In the genomic region with DNA sequence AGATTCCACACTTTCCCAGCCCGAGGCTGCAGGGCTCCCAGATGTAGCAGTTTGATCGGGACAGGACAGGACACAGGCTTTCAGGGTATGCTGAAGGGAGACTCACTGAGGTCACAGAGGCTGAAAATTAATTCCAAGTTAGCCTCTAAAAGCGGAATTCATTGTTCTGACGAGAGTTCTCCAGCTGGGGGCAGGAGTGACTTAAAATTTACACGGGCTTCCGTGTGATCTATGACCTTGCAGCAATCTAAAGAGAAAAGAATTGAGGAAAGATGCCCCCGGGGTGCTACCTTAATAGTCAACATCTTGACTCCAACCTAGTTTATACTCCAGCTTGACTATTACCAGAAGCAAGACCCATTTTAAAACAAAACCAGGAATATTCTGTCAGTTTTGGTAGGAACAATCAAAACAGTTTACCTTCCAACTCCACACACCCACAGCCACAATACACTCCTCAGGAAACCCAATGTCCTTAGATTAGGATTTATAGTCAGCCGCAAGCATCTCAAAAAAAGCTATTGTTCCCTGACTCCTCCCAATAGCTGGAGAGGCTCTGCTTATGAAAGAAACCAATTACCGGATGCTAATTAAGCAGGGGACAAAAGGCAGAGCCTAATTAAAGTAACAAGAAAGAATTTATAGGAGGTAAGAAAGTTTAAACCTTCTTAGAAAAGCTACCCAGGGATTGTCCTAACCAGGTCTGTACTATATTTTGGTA, we compare ENCODE assay signal across 9 mouse cellular contexts. TPM values are rescaled to one million over a fixed set of nuclear protein-coding genes. Genes with fewer than 3 reads are reported as not detected.
DNase-seq lines count a peak whose midpoint lies in the region; ATAC-seq lines count a peak whose summit lies in the region.
"Had no signal": no experiment of that assay in that cellular context is flagged by ENCODE, and none has a peak within 500 bp of the region (broad histone marks: within the 10 kb centered on the region; RNA-seq: fewer than 3 reads in every experiment).

No protein-coding gene starts in this region.

- peak; percentile 41 for DNase-seq in gastrocnemius, postnatal 10 days
- no peak for DNase-seq in gastrocnemius, postnatal 25 days
- DNase-seq in right cerebral cortex, adult 2 months (ENCODE audit: low spot score in 2 of 2) = peak; percentile 27 to 43
- no peak for DNase-seq in right cerebral cortex, postnatal 4 days
- peak; percentile 20 to 55 for DNase-seq in cerebellum, postnatal 25 days
- no peak for DNase-seq in right cerebral cortex, postnatal 36 days (ENCODE audit: low spot score in 2 of 2)

- ATAC-seq in inflammation-experienced regulatory T-cells, adult 6 months = peak; percentile 43
- peak; percentile 47 for ATAC-seq in megakaryocyte progenitor cell, adult 5-6 weeks (replicated peaks; ENCODE audit: poor library complexity)

RNA-seq across cellular contexts. Expression of gene Ifitm2, which starts 3.6 kb away (rescaled TPM):
- 100 to 1,000 TPM; 142 to 180 TPM for total RNA-seq in gastrocnemius, postnatal 10 days (2021)
- 10 to 100 TPM; 54.0 to 75.5 TPM for total RNA-seq in gastrocnemius, postnatal 25 days (2021)
- 10 to 100 TPM; 60.0 to 93.0 (median 74.2) TPM for polyA plus RNA-seq in inflammation-experienced regulatory T-cells, adult 6 months (2017; shearing (Covaris generic))
- total RNA-seq in megakaryocyte progenitor cell, adult 5-6 weeks (2015) = 577 and 637 TPM in 2 replicates
- 287 and 322 TPM in 2 replicates for total RNA-seq in megakaryocyte progenitor cell, adult 5-6 weeks (2017)

RNA-seq across cellular contexts. Expression of gene Gm45717, which starts 3.6 kb away (rescaled TPM):
- total RNA-seq in gastrocnemius, postnatal 10 days (2021) = not detected
- not detected for total RNA-seq in gastrocnemius, postnatal 25 days (2021)
- polyA plus RNA-seq in inflammation-experienced regulatory T-cells, adult 6 months (2017; shearing (Covaris generic)) = not detected
- not detected in 2 replicates for total RNA-seq in megakaryocyte progenitor cell, adult 5-6 weeks (2015)
- total RNA-seq in megakaryocyte progenitor cell, adult 5-6 weeks (2017) = 1.1 TPM in 1 of 2 replicates, not detected in the other
- total RNA-seq: left cerebral cortex, adult 18-20 months had no signal

RNA-seq across cellular contexts. Expression of gene Ifitm1, which starts 7.7 kb away (rescaled TPM):
- total RNA-seq in gastrocnemius, postnatal 10 days (2021) = 1 to 10 TPM; 2.1 to 3.7 TPM
- under 1 TPM; 0.43 to 0.54 TPM for total RNA-seq in gastrocnemius, postnatal 25 days (2021)
- polyA plus RNA-seq in inflammation-experienced regulatory T-cells, adult 6 months (2017; shearing (Covaris generic)) = 1 to 10 TPM in 1 of 3 experiments, under 1 TPM in 1, not detected in 1; 0.54 to 6.6 TPM
- total RNA-seq in megakaryocyte progenitor cell, adult 5-6 weeks (2015) = 57.8 and 89.8 TPM in 2 replicates
- total RNA-seq in megakaryocyte progenitor cell, adult 5-6 weeks (2017) = 33.7 and 37.5 TPM in 2 replicates

RNA-seq across cellular contexts. Expression of gene Ifitm5, which starts 9.2 kb away (rescaled TPM):
- 1 to 10 TPM in 1 of 2 experiments, under 1 TPM in 1; 0.54 to 6.9 TPM for total RNA-seq in gastrocnemius, postnatal 10 days (2021)
- under 1 TPM in 1 of 2 experiments, not detected in 1; 0.64 TPM for total RNA-seq in gastrocnemius, postnatal 25 days (2021)
- polyA plus RNA-seq in inflammation-experienced regulatory T-cells, adult 6 months (2017; shearing (Covaris generic)) = under 1 TPM in 1 of 3 experiments, not detected in 2; 0.46 TPM
- total RNA-seq in megakaryocyte progenitor cell, adult 5-6 weeks (2015) = 0.83 and 1.1 TPM in 2 replicates
- not detected in 2 replicates for total RNA-seq in megakaryocyte progenitor cell, adult 5-6 weeks (2017)
- total RNA-seq: left cerebral cortex, adult 18-20 months had no signal

RNA-seq across cellular contexts. Expression of gene Pgghg, which starts 18.1 kb away (rescaled TPM):
- 10 to 100 TPM in 1 of 2 experiments, 1 to 10 TPM in 1; 7.6 to 13.1 TPM for total RNA-seq in gastrocnemius, postnatal 10 days (2021)
- total RNA-seq in gastrocnemius, postnatal 25 days (2021) = 1 to 10 TPM; 4.3 to 4.6 TPM
- 10 to 100 TPM; 16.6 to 22.5 (median 18.2) TPM for polyA plus RNA-seq in inflammation-experienced regulatory T-cells, adult 6 months (2017; shearing (Covaris generic))
- total RNA-seq in megakaryocyte progenitor cell, adult 5-6 weeks (2015) = 5.1 and 7.3 TPM in 2 replicates
- total RNA-seq in megakaryocyte progenitor cell, adult 5-6 weeks (2017) = 8.2 and 9.0 TPM in 2 replicates

Comparison
In these comparisons a context has a peak if more than half of its experiments do, and no peak if none do; other contexts are left out.
1. DNase-seq: peak in gastrocnemius, postnatal 10 days (single experiment), right cerebral cortex, adult 2 months (2 of 2) and cerebellum, postnatal 25 days (2 of 2); none in gastrocnemius, postnatal 25 days (single experiment), right cerebral cortex, postnatal 4 days (single experiment) and right cerebral cortex, postnatal 36 days (0 of 2).
2. RNA of gene Ifitm1, which starts 7.7 kb away (total RNA-seq): 33.7 to 89.8 TPM in megakaryocyte progenitor cell, adult 5-6 weeks; 2.1 to 3.7 TPM in gastrocnemius, postnatal 10 days and 0.43 to 0.54 TPM in gastrocnemius, postnatal 25 days; every median in the first group is over 4 times any median in the second.